Mouse (Mus musculus) stomach, postnatal 0 days (tissue): ENCODE results near the gene Kcnh2.

Experiments
- CTCF ChIP-seq: IDR thresholded peaks from 2 replicates; pipeline ENCODE4 v1.5.1; 2016; ENCODE audit warnings: antibody characterized with exemption, low read depth, mild to moderate bottlenecking, moderate library complexity
- EP300 ChIP-seq: optimal IDR thresholded peaks from 2 replicates; pipeline ENCODE3; 2016; ENCODE audit warnings: antibody characterized with exemption

DNA sequence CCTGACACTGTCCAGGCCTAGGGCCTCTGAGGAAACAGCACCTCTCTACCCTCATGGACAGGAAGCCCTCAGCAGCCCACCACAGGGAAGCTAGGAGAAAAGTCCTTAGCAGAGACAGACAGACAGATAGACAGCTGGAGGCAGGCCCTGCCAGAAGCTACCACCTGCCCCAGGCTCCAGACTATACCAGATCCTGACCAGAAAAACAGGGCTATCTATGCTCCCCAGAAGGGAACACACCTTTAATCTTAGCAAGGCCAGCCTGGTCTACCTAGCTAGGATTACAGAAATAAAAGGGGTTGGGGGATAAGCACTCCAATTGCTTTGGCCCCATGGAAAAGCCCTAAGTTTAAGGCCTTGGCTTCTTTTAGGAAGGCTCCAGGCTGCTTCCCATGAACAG lies 8.0 kb downstream of the Kcnh2 start:
- TF ChIP-seq CTCF = no peak
- TF ChIP-seq EP300 = no peak
